Mouse (Mus musculus) heart, postnatal 36 days (tissue): Measurements from ENCODE around the gene Irs3. TPM values are rescaled to one million over a fixed set of nuclear protein-coding genes. Genes with fewer than 3 reads are reported as not detected.

Source experiments
- DNase-seq, 2 experiments: peaks; one replicate each; pipeline ENCODE4 v3.0.0; 2021 to 2022
- intact Hi-C: fragments of 180-260 bp; cut with DNase I; formaldehyde crosslinking; loops from one replicate; pipeline ENCODE4 v1.15.1; 2025
- total RNA-seq, 2 experiments: library from RNA; stranded (reverse); gene quantifications; 2 replicates each; pipeline ENCODE4 v1.2.3; 2021

Irs3 gene
- total RNA-seq, 2 experiments from 2014 or later, result 0.14 to 0.75 TPM

GRCm38 (mm10) chr5:137598100-137598826 lies 47.3 kb downstream of the Irs3 start:
- intact Hi-C loops, result no loop called here
- no peak for DNase-seq

GRCm38 (mm10) chr5:137597625-137598024 lies 47.9 kb downstream of the Irs3 start:
- no peak for DNase-seq
- intact Hi-C loops, result no loop called here

GRCm38 (mm10) chr5:137596601-137597261 lies 48.8 kb downstream of the Irs3 start:
- intact Hi-C loops, result no loop called here
- DNase-seq, result no peak

- intact Hi-C loops, result no loop called here
- DNase-seq, result no peak
Observed at GRCm38 (mm10) chr5:137595921-137596320, 49.6 kb downstream of the Irs3 start.

Other genes with a start within 250 kb of the Irs3 start
- gene Zan, start 168.7 kb downstream of the Irs3 start, total RNA-seq, result not detected
- gene Pop7, start 143.2 kb downstream of the Irs3 start, total RNA-seq, result 10 to 100 TPM; 13.1 to 14.1 TPM
- gene Gigyf1, start 127.2 kb downstream of the Irs3 start, total RNA-seq, result 10 to 100 TPM; 29.5 to 35.4 TPM
- not detected for gene Epo, start 112.5 kb downstream of the Irs3 start, total RNA-seq
- gene Gnb2, start 112.2 kb downstream of the Irs3 start, total RNA-seq, result 100 to 1,000 TPM; 245 to 248 TPM
- not detected for gene Actl6b, start 92.2 kb downstream of the Irs3 start, total RNA-seq
- not detected for gene Tfr2, start 75.9 kb downstream of the Irs3 start, total RNA-seq
- 10 to 100 TPM; 16.5 to 16.8 TPM for gene Mospd3, start 44.7 kb downstream of the Irs3 start, total RNA-seq
- 10 to 100 TPM; 58.1 to 65.1 TPM for gene Pcolce, start 31.9 kb downstream of the Irs3 start, total RNA-seq
- gene Fbxo24, start 16.7 kb downstream of the Irs3 start, total RNA-seq, result under 1 TPM; 0.16 to 0.31 TPM
- 10 to 100 TPM; 18.4 to 20.5 TPM for gene Lrch4, start 16.6 kb downstream of the Irs3 start, total RNA-seq
- 1 to 10 TPM; 3.9 to 4.9 TPM for gene Gm20605, start 16.5 kb downstream of the Irs3 start, total RNA-seq
- 1 to 10 TPM; 1.2 to 1.7 TPM for gene Sap25, start 4.4 kb downstream of the Irs3 start, total RNA-seq
- gene Agfg2, start 39.0 kb upstream of the Irs3 start, total RNA-seq, result 10 to 100 TPM; 11.6 to 18.3 TPM
- 1 to 10 TPM in 1 of 2 experiments, under 1 TPM in 1; 0.81 to 1.1 TPM for gene Nyap1, start 95.9 kb upstream of the Irs3 start, total RNA-seq
- gene Tsc22d4, start 100.0 kb upstream of the Irs3 start, total RNA-seq, result 100 to 1,000 TPM; 260 to 268 TPM
- gene Ppp1r35, start 133.1 kb upstream of the Irs3 start, total RNA-seq, result 10 to 100 TPM; 10.7 to 12.3 TPM
- 10 to 100 TPM; 25.6 to 35.3 TPM for gene Mepce, start 141.9 kb upstream of the Irs3 start, total RNA-seq
- under 1 TPM; 0.36 to 0.49 TPM for gene Zcwpw1, start 142.1 kb upstream of the Irs3 start, total RNA-seq
- 1 to 10 TPM; 3.2 TPM for gene Pilra, start 190.6 kb upstream of the Irs3 start, total RNA-seq
- gene Pilrb1, start 212.4 kb upstream of the Irs3 start, total RNA-seq, result 1 to 10 TPM; 1.1 to 1.2 TPM
- 1 to 10 TPM in 1 of 2 experiments, under 1 TPM in 1; 0.80 to 1.0 TPM for gene Pilrb2, start 226.1 kb upstream of the Irs3 start, total RNA-seq